Mouse (Mus musculus): Measurements from ENCODE around the gene Osgep. TPM values are rescaled to one million over a fixed set of nuclear protein-coding genes. Genes with fewer than 3 reads are reported as not detected.
"Not testable (repeated sequence)": the region's sequence is repeated elsewhere in the genome, so short reads cannot be mapped to it uniquely, and the experiment has no call there.

Osgep gene
- polyA plus RNA-seq, 1 experiment from 2014 or later, result 173 TPM

DNA sequence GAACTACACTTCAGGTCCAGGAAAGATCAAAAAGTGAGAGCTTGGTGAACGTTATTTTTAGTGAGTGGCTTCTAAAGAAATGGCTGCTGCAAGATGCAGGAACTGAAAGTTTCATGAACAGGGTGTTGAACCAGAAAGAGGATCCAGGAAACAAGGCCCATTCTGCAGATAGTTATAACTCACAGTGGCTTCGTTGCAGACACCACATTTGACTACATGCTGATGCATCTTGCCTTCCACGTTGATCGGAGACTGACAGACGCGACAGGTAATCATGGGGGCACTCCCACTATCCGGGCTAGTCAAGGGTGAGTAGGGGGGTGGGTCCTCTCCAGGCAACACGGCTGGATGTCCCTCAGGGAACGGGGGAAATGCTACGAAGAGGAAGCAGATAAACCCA lies 5.3 kb upstream of the Osgep start:
- Histone ChIP-seq H3K4me2 (peak overlapping the region; percentile 84), H3K36me3 (peaks cover 35% of the 10 kb centered on the region), H3K27ac (peak overlapping the region; percentile 87), H3K4me1 (peaks cover 39% of the 10 kb centered on the region), H3K27me3 (no peaks in the 10 kb centered on the region), H3K9ac (peak overlapping the region; percentile 99), H3K4me3 (replicated peaks) (peak overlapping the region; percentile 100), H3K9me3 (replicated peaks) (no peaks in the 10 kb centered on the region)
- WGBS, result 10% methylated on average over 10 of the region's 10 CpGs
- no peak for ATAC-seq (replicated peaks; ENCODE audit: low FRiP score)

DNA sequence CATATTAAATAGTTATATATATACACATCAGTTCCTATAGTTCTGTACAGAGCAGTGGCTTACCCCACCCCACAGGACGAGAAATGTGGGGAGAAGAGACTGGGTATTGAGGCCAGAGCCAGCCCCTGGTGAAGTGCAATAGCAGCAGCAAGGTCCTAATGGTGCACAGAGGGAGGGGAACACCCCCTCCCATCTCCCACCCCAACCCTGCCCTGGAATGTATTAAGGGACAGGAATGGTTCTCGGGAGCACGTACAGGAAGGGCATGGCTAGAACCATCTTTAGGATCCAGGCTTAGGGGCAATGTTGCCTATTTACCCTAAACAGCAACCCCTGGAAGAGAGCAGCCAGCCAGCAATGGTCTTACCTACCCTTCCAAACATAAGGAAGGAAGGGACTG lies 2.7 kb upstream of the Osgep start:
- ATAC-seq (replicated peaks; ENCODE audit: low FRiP score), result no peak
- peaks cover 35% of the 10 kb centered on the region for H3K36me3 ChIP-seq
- peaks cover 45% of the 10 kb centered on the region for H3K4me1 ChIP-seq
- no peak overlapping the region for H3K4me2 ChIP-seq
- no peak overlapping the region for H3K9ac ChIP-seq
- no peaks in the 10 kb centered on the region for H3K9me3 ChIP-seq (replicated peaks)
- no peaks in the 10 kb centered on the region for H3K27me3 ChIP-seq
- 81% methylated on average over 3 of the region's 3 CpGs for WGBS
- 0 out of 2 replicates have a peak overlapping the region, but pooled peaks have one; percentile 3 for H3K4me3 ChIP-seq (replicated peaks)
- H3K27ac ChIP-seq, result no peak overlapping the region

DNA sequence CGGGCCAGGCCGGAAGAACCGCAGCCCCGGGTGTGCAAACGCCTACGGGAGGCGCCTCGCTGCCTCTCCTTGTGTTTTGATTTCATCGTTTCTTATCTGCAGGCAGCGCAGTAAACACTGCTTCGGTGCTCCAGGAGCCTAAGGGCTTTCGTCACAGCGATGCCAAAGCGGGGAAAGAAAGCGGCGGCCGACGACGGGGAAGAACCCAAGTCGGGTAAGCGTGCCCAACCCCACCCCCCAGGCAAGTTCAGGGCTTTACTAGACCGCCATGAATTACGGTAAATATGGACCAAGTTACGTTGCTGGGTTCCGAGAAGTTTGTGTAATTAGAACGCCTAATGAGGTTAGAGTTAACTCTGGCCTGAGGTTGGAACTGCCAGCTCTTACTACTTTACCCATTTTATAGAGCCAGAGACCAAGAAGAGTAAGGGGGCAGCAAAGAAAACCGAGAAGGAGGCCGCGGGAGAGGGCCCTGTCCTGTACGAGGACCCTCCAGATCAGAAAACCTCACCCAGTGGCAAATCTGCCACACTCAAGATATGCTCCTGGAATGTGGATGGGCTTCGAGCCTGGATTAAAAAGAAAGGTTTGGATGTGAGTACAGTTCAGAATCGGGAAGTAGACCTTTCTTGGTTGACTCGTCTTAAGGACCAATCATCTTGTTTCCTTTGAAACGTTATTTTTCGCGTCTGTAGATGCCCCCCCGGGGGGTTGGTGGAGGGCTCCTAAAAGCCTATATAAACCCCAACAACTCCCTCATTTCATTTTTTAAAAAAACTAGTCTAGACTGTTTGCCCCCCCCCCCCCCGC lies 623 bp upstream of the Osgep start:
- Histone ChIP-seq H3K36me3 (peaks cover 40% of the 10 kb centered on the region), H3K9ac (peak overlapping the region; percentile 78), H3K4me3 (replicated peaks) (peak overlapping the region; percentile 83), H3K4me1 (peaks cover 40% of the 10 kb centered on the region), H3K27me3 (no peaks in the 10 kb centered on the region), H3K4me2 (peak overlapping the region; percentile 73), H3K27ac (peak overlapping the region; percentile 96), H3K9me3 (replicated peaks) (no peaks in the 10 kb centered on the region)
- ATAC-seq (replicated peaks; ENCODE audit: low FRiP score), result peak; percentile 27; the same call in 1 of the 2 replicates
- 2% methylated on average over 38 of the region's 38 CpGs for WGBS

DNA sequence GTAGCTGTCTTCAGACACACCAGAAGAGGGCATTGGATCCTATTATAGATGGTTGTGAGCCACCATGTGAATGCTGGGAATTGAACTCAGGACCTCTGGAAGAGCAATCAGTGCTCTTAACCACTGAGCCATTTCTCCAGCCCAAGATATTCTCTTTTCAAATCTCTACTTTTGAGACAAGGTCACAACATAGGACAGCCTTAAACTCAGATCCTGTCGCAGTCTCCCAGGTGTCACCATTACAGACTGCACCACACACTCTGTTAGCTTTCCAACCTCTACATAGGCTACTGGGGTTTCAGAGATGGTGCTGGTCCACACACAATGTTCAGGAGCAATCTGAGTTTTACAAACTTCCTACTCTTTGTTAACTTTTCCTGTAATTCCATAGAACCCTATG lies 1.3 kb downstream of the Osgep start:
- Histone ChIP-seq H3K4me3 (replicated peaks) (peak overlapping the region; percentile 83), H3K4me1 (peaks cover 25% of the 10 kb centered on the region), H3K27ac (0 out of 2 replicates have a peak overlapping the region, but pooled peaks have one; percentile 96), H3K9ac (peak overlapping the region; percentile 78; the same call in 1 of the 2 replicates), H3K4me2 (peak overlapping the region; percentile 73), H3K36me3 (peaks cover 48% of the 10 kb centered on the region)
- not testable (repeated sequence) for H3K27me3 ChIP-seq; H3K9me3 ChIP-seq (replicated peaks); ATAC-seq (replicated peaks; ENCODE audit: low FRiP score)
- WGBS, result 70% methylated on average over 1 of the region's 1 CpGs

DNA sequence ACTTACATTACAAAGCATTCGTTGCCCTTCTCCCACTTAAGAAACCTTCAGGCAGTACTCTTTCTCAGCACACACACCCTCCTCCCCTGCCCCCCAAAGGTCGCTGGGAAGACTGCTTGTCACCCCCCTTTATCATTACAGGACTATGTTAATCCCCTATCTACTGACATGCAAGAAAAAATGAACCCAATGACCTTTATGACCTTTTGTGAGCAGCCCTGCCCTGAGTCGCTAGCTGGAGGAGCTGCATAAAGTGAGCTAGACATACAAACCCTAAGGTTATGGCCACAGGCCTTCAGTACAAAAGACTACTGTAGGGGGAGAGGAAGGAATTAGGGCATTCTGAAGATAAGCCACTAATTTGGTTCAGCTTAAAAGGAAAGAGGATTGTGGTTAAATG lies 13.3 kb downstream of the Osgep start:
- H3K4me1 ChIP-seq, result no peaks in the 10 kb centered on the region
- peaks cover 55% of the 10 kb centered on the region for H3K36me3 ChIP-seq
- H3K27me3 ChIP-seq, result no peaks in the 10 kb centered on the region
- H3K4me2 ChIP-seq, result no peak overlapping the region
- no peak overlapping the region for H3K27ac ChIP-seq
- H3K4me3 ChIP-seq (replicated peaks), result no peak overlapping the region
- WGBS, result 70% methylated on average over 3 of the region's 3 CpGs
- no peak for ATAC-seq (replicated peaks; ENCODE audit: low FRiP score)
- no peak overlapping the region for H3K9ac ChIP-seq
- no peaks in the 10 kb centered on the region for H3K9me3 ChIP-seq (replicated peaks)

DNA sequence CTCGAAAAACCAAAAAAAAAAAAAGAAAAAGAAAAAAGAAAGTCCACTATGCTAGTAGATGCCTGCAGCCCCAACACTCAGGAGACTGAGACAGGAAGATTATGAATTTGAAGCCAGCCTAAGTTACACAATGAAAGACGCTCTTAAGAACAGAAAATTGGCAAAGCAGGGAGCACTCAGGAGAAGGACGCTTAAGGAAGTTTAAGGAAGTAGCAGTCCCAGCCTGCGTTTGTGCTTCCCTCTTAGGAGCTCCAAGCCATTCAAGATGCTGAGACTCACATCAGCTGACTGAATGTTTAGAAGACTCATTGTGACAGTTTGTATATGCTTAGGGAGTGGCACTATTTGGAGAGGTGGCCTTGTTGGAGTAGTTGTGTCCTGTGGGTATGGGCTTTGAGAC lies 16.6 kb downstream of the Osgep start:
- no peaks in the 10 kb centered on the region for H3K27me3 ChIP-seq
- H3K9me3 ChIP-seq (replicated peaks), result no peaks in the 10 kb centered on the region
- ATAC-seq (replicated peaks; ENCODE audit: low FRiP score), result no peak

DNA sequence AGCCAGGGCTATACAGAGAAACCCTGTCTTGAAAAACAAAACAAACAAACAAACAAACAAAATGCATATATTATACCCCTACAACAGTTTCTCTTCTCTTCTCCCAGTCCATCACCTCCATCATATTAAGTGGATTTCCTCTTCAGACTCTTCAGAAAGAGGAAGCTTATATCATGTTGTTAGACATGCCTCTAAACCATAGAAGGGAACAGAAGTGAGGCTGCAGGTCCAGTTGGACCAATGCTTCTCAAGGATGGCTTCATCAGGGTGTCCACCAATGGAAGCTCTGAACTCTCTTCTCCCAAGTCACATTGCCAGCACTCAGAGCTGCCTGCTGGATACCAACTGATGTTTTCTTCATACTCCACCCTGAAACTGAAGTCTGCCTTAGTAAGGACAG lies 19.4 kb downstream of the Osgep start:
- H3K27ac ChIP-seq; H3K4me3 ChIP-seq (replicated peaks); ATAC-seq (replicated peaks; ENCODE audit: low FRiP score); H3K9ac ChIP-seq; H3K9me3 ChIP-seq (replicated peaks); H3K4me1 ChIP-seq; H3K36me3 ChIP-seq; H3K4me2 ChIP-seq; H3K27me3 ChIP-seq: not testable (repeated sequence)

More for the DNA sequence above, 16.6 kb downstream of the Osgep start:
- no peak overlapping the region for H3K4me2 ChIP-seq
- peaks cover 8% of the 10 kb centered on the region; the same call in 1 of the 2 replicates for H3K4me1 ChIP-seq
- H3K27ac ChIP-seq, result no peak overlapping the region
- H3K4me3 ChIP-seq (replicated peaks), result no peak overlapping the region
- peaks cover 25% of the 10 kb centered on the region for H3K36me3 ChIP-seq
- WGBS, result 85% methylated on average over 4 of the region's 4 CpGs
- H3K9ac ChIP-seq, result no peak overlapping the region

DNA sequence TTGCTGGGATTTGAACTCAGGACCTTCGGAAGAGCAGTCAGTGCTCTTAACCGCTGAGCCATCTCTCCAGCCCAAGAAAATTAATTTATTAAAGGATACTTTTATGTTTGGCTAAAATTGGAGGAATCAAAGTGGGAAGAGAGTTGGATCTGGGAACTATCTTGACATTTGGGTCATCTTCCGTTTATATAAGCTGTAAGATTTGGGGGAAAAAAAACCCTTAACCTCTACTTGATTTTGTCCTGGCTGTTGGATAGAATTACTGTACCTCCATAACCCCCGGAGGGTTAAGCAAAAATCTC lies 19.9 kb downstream of the Osgep start:
- Histone ChIP-seq H3K9me3 (replicated peaks) (no peaks in the 10 kb centered on the region), H3K27me3 (no peaks in the 10 kb centered on the region), H3K4me1 (peaks cover 8% of the 10 kb centered on the region; the same call in 1 of the 2 replicates), H3K36me3 (no peaks in the 10 kb centered on the region), H3K4me2 (no peak overlapping the region), H3K9ac (no peak overlapping the region), H3K4me3 (replicated peaks) (no peak overlapping the region), H3K27ac (no peak overlapping the region)
- ATAC-seq (replicated peaks; ENCODE audit: low FRiP score), result no peak
- 89% methylated on average over 4 of the region's 4 CpGs for WGBS

DNA sequence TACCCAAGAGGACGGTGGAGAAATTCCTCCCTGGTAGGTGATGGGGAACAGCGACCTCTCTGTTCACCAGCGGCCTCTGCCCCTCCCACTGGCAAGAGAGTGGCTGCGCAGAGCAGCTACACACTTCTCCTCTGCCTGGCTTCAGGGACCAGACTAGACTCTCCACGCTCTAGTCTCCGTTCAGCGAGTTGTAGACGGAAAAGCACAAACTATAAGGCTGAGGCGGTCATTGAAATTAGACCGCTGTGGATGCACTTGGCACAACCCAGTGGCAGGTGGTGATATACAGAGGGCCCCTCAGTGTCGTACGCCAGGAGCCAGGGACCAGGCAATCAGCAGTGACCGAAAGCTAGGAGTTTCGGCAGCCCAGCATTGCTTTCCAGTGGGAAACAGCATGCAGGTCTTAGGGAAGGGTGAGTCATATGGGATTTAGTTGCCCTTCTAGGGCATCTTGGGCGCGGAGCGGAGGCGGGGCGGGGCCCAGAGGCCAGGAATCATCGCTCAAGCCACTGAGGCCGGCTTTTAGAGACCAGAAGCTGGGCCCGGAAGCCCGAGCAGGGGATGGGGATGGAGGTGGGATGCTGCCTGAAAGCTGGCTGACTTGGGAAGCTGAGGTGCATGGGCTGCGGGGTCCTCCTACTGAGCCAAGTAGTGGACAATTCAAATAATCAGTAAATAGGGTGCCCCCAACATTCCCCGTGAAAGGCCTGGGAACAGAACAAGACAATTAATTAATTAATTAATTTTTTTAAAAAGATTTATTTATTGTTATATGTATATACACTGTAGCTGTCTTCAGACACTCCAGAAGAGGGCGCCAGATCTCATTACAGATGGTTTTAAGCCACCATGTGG lies 20.5 kb downstream of the Osgep start:
- Histone ChIP-seq H3K27me3 (no peaks in the 10 kb centered on the region), H3K9ac (peak overlapping the region; percentile 40), H3K27ac (peak overlapping the region; percentile 48), H3K4me1 (peaks cover 8% of the 10 kb centered on the region; the same call in 1 of the 2 replicates), H3K9me3 (replicated peaks) (no peaks in the 10 kb centered on the region), H3K4me2 (peak overlapping the region; percentile 81), H3K4me3 (replicated peaks) (peak overlapping the region; percentile 46), H3K36me3 (no peaks in the 10 kb centered on the region)
- 3% methylated on average over 26 of the region's 26 CpGs for WGBS
- ATAC-seq (replicated peaks; ENCODE audit: low FRiP score), result peak; percentile 93

DNA sequence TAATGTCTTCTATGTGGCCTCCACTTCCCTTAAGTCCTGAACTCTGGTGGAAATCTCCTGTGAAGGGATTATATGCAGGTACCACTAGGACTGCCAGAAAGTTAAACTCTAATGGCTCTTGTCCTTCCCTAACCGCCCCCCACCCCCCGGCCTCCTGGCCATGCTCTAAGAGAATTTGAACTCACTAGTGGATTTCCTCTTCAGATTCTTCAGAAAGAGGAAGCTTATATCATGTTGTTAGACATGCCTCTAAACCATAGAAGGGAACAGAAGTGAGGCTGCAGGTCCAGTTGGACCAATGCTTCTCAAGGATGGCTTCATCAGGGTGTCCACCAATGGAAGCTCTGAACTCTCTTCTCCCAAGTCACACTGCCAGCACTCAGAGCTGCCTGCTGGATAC lies 26.7 kb downstream of the Osgep start:
- Histone ChIP-seq H3K4me1 (peaks cover 12% of the 10 kb centered on the region), H3K27me3 (peaks cover 21% of the 10 kb centered on the region)
- not testable (repeated sequence) for H3K36me3 ChIP-seq; H3K4me3 ChIP-seq (replicated peaks); H3K27ac ChIP-seq; ATAC-seq (replicated peaks; ENCODE audit: low FRiP score); H3K9ac ChIP-seq; H3K4me2 ChIP-seq; H3K9me3 ChIP-seq (replicated peaks)
- WGBS, result 91% methylated on average over 2 of the region's 2 CpGs

DNA sequence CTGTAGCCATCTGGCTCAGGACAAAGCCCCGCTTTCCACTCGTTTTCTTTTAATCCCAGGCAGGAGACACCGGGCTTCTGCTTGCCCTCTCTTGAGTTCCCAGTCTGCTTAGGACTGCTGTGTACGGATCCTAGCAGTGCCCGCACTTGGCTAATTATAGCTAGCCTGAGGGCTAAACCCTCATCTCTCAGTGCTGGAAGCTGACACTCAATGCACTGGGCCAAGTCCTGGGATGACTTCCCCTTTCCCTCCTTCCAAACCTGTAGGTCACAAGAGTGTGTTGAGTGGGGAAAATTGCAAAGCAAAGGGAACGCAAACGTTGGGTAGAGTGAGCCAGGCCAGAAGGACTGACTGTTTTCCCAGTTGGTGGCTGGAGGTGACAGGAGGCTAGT lies 27.3 kb downstream of the Osgep start, which contains the start of gene Klhl33:
TSS of gene Klhl33 (minus strand) at position 134 of the 392 bp plus-strand sequence.
- H3K27me3 ChIP-seq, result peaks cover 21% of the 10 kb centered on the region
- H3K9me3 ChIP-seq (replicated peaks), result no peaks in the 10 kb centered on the region
- WGBS, result 45% methylated on average over 7 of the region's 7 CpGs
- no peak for ATAC-seq (replicated peaks; ENCODE audit: low FRiP score)
- H3K36me3 ChIP-seq, result no peaks in the 10 kb centered on the region
- peak within 1 kb of the TSS; percentile 49 for H3K4me3 ChIP-seq (replicated peaks)
- H3K4me2 ChIP-seq, result peak within 1 kb of the TSS; percentile 93
- H3K27ac ChIP-seq, result no peak within 1 kb of the TSS
- peaks cover 12% of the 10 kb centered on the region for H3K4me1 ChIP-seq
- H3K9ac ChIP-seq, result peak within 1 kb of the TSS; percentile 43

DNA sequence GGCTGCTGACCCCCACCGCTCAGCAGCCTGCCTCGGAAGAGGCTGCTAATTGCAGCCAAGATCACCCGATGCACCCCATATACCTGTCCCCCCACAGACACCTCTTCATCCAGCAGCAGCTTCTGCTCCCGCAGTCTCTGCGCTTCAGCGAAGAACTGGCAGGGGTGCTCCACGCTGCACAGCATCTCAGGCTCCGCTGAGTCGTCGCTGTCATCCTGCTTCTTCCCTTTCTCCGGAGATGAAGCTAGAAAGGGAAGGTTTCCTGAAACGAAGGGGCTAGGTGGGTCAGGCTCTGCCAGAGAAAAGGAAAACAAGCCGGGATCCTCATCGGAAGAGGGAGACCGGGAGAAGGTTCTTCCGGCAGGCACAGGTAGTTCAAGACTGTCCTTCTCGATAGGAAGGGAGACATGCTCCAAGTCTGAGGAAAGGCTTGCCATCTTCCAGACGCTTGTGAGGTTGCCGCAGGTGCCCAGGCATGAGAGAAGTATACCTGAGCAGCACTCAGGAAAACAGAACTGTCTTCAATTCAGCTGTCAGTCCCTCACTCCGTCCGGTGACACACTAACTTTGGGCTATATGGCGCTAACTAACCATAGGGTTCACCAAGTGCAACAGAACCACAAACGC lies 27.8 kb downstream of the Osgep start:
- peaks cover 21% of the 10 kb centered on the region for H3K27me3 ChIP-seq
- H3K27ac ChIP-seq, result no peak overlapping the region
- H3K9me3 ChIP-seq (replicated peaks), result no peaks in the 10 kb centered on the region
- 0 out of 2 replicates have a peak, but pooled peaks have one; percentile 47 for ATAC-seq (replicated peaks; ENCODE audit: low FRiP score)
- peak overlapping the region; percentile 93 for H3K4me2 ChIP-seq
- H3K4me1 ChIP-seq, result peaks cover 12% of the 10 kb centered on the region
- peak overlapping the region; percentile 49 for H3K4me3 ChIP-seq (replicated peaks)
- H3K9ac ChIP-seq, result peak overlapping the region; percentile 43
- WGBS, result 17% methylated on average over 23 of the region's 23 CpGs
- no peaks in the 10 kb centered on the region for H3K36me3 ChIP-seq

Data from kidney, embryonic 15.5 days (tissue).